Mouse (Mus musculus) CD4-positive, CD25-positive, alpha-beta regulatory T cell, adult 2 months (primary cell): ENCODE results near the gene Prr5.

Experiments used
- DNase-seq: peaks from one replicate; pipeline ENCODE4 v3.0.0-alpha.2; 2012; ENCODE audit warnings: low read depth, low spot score

The Prr5 gene

DNA sequence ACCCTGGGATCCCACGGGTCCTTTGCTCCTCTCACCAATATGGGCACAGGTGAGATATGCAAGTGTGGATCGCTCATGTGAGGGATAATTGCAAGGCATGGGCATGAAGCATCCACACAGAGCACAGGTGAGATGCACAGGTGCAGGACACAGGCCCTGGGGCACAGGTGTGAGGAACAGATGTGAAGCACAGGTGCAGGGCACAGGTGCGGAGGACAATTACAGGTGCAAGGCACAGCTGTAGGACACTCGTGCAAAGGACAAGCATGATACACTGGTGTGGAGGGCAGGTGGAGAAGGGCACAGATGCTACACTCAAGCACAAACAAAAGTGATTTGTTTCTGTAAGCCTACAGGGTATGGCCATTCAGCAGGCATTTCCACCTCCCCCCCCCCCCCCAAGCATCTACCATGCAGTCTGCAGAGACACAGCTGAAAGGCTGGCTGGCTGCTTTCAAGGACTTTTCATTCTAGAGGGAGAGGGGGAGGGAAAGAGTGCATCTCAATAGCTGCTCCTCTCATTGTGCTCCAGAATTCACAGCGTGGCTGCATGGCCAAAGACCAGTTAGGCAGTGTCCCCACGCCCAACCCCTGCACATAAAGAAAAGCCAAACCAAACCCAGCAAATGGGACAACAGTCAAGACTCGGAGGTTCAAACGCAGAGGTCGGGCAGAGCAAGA lies 11.9 kb upstream of the Prr5 start:
- DNase-seq = no peak

DNA sequence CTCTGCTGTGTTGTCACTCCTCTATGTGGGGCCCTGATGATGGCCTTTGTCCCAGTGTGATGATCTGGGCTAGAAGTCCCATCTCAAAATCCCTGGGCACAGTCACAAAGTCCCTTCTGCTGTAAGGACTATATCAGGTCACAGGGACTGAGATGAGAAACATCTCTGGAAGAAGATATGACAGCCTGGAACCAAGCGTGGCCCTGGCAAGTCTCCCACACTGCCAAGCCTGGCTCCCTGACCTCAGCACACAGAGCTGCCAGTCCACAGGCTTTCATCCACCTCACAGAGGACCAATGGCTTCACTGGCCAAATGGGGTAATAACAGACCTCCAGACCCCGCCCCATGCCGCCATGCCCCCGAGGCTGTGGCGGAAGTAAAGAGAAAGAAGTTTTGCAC lies 10.8 kb upstream of the Prr5 start:
- no peak for DNase-seq

DNA sequence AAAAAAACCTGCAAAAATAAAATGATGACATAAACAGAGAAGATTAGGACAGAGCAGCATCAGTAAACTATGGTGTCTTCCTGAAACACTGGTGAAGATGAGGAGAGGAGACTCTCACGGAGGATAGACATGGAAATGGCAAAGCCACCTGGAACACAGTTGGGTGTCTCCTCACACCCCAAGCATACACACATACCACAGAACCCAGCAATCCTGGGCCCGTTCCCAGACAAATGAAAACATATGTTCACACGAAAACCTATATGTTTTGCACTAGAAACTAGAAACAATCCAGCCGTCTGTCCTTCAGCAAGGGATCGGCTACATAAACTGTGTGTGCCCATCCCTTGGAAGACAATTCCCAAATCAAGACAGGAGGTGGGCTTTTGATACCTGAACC lies 9.6 kb upstream of the Prr5 start:
- DNase-seq = no peak

DNA sequence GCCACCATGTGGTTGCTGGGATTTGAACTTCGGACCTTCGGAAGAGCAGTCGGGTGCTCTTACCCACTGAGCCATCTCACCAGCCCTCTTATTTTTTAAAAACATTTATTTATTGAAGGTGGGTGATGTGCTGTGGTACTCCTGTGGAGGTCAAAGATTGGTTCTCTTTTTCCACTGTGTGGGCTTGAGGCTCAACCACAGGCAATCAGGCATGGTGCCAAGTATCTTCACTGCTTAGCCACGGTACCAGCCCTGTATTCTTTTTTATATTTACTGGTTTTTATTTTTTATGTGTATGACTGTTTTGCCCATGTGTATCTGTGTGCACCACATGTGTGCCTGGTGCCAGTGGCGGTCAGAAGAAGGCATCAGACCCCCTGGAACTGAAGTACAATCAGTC lies 8.1 kb upstream of the Prr5 start:
- no peak for DNase-seq

DNA sequence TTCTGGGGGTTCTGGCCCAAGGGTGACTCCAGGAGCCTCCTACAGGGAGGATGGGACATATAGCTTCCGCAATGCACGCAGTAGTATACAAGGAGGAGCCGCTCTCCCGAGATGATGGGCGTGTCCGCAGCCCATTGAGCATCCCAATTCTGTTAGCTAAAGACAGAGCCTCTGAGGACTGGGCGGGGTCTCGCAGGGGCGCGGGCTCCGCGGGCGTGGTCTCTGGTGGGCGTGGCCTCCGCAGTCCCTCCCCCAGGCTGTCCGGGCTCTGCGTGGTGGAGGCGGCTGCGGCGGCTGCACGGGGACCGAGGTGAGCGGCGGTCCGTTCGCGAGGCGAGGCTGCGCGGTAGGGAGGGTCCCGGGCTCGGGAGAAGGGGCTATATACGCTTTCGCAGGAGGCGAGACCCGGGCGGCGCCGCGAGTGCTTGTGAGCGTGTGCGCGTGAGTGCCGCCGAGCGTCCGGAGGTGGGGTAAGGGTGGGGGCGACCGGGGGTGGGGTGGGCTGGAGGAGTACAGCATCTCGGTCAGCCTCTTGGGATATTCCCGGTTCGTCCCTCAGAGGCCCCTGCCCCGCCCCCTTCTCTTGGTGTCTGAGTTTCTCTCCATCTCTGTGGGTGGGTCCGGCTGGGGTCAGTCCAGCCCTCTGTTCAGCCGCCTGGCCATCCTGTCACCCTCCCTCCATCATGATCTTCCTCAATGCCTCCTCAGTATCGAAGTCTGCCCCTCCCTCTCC lies 6.3 kb upstream of the Prr5 start:
- DNase-seq = peak; percentile 63

DNA sequence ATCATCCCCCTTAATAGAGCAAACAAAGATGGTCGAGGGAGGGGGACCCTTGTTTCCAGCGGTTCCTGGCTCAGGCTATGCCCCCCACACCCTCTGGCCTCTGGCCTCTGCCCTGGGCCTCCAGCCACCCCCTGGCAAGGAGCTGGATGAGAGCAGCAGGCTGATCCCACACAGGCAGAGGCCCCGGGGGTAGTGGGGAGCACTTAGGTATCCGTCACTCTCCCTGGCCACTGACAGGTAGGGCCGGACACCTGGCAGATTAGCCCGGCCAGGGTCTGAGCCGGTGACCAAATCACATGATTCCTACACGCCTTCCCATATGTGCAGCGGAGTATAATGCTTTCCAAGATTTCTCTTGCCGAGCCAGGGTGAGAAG lies 5.7 kb upstream of the Prr5 start:
- DNase-seq = no peak

DNA sequence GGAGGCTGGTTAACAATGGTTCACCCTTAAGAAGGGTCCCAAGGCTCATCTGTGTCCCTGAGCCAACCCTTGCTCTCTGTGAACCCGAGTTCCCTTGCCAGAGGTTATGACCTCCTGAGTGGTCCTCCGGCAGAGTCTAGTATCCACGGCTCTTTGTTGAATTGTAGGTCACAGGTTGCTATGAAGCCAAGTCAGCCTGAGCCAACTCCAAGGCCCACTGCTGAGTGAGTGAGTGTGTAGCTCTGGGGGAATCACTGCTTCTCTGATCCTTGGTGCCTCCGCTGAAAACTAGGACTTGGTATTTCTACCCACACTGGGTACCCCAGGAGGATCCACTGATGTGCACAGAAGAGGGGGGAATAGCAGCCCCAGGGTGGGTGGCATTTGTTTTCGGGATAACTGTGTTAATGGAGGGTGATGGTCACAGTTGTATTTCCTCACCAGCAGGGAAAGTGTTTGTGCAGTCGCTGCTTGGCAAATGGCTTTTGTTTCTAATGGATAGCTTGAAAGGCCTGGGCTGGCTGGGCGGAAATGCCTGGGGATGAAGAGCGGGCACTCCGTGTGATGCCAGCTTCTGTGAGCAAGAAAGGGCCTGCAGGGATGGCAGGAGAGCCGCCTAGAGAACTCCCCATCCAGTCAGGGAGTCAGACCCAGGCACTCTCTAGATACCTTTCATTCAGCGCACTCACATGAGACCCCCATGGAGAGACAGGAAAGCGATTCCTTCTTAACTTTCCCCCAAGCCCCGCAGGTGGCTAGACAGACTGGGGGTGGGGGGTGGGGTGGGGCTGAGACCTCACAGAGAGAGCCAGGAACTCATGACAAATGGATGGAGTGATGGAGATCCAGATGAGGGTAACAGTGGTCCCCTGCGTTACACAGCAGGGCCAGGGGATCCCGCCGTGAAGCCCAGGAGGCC lies 4.6 kb upstream of the Prr5 start:
- DNase-seq = no peak

DNA sequence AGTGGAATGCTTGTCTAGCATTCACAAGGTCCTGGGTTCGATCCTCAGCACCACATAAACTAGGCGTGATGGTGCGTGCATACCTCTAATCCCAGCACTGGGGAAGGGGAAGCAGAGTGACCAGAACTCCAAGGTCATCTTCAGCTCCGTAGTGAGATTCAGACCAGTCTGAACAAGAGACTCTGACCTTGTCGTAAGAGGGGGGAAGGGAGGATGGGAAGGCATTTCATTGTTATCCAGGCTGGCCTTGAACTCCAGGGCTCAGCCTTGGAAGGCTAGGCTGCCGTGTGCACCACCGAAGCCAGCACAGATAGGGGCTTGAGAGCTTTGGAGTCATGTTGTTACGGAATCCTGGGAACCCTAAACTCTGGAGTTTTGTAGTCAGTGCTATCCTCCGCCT lies 3.8 kb upstream of the Prr5 start:
- no peak for DNase-seq

DNA sequence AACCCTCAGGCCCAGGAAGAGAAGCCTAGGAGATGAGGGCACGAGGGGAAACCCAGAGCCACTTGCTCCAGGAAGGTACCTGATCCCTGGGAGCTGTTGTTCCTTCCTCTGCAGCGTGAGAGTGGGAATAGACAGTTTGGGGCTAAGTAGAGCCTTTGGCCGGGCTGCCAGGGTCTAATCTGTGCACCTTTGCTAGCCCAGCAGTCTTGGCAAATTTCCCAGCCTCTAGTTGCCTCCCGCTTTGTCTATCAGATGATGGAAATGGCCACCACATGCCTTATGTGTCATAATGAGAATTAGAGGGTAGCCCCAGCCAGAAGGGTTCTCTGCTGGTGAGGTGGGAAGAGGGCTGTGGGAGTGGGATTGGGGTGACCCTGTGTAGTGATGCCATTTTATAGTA lies 3.4 kb upstream of the Prr5 start:
- no peak for DNase-seq

DNA sequence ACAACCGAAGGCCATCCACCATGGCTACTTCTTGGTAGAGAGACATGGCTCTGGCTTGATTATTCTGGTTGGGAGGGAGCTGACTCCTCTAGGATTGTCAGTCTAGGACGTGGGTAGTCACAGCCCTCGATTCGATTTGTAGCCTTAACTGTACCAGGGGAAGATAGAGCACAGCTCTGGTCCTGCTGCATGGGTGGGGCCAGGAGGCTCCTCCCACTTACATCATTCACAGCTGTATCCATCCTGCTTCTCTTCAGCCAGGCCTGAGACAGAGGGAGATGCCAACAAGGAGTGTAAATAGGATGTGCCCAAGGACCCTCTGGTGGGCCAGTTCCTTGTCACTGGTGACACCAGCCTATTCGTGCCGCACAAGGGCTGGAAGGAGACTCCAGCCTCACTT lies 1.8 kb upstream of the Prr5 start:
- no peak for DNase-seq

DNA sequence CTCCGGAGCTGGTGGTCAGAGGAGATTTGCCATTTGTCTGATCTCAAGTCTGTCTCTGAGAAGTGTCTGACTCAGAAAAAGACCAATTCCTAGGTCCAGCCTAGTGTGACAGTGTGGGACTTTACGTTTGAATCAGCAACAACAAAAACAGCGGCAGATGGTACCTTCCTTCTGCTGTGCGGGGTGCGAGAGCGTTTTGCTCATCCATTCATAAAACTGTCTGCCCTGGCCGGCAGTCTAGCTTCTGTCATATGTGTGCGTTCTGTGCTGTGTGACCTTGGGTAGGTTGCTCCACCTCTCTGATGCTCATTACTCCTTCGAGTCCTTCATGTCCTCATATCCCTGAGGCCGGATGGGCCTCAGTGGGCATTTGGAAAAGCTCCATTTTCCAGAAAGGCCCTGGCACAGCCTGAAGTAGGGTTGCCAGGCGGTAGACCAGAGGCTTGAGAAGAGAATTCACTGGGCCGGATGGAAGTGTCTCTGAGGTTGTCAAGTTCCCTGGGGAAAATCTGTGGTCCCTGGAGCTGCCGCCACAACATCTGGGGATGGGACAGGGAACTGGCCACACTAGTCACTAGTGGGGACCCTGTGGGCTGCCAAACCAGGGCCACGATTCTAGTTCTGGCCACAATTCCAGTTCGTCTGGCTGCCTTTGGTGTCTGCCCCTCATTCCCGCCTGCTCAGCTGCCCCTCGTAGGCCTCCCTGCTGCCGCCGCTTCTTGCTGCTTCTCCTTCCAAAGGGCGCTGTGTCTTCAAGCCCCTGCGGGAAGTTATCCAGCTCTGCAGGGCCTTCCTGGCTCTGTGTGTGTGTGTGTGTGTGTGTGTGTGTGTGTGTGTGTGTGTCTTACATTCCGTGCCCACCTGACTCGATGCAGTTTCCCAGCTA lies 594 bp downstream of the Prr5 start:
- no peak for DNase-seq

DNA sequence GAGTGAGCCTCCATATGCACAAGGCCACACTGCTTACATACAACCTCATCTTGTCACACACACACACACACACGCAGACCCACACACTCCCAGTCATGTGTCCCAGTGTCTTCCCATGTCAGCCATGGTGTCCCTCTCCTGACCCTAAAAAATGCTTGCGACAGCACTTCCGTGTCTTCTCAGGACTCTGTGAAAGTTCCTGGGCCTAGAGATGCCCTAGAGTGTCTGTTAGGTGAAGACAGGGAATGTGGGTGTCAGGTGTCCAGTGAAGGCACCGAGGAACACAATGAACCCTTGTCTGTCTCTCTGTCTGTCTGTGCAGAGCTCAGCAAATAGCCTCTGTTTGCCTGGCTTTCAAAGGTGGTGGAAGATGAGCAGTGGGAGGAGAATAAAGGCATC lies 1.2 kb downstream of the Prr5 start:
- DNase-seq = no peak

DNA sequence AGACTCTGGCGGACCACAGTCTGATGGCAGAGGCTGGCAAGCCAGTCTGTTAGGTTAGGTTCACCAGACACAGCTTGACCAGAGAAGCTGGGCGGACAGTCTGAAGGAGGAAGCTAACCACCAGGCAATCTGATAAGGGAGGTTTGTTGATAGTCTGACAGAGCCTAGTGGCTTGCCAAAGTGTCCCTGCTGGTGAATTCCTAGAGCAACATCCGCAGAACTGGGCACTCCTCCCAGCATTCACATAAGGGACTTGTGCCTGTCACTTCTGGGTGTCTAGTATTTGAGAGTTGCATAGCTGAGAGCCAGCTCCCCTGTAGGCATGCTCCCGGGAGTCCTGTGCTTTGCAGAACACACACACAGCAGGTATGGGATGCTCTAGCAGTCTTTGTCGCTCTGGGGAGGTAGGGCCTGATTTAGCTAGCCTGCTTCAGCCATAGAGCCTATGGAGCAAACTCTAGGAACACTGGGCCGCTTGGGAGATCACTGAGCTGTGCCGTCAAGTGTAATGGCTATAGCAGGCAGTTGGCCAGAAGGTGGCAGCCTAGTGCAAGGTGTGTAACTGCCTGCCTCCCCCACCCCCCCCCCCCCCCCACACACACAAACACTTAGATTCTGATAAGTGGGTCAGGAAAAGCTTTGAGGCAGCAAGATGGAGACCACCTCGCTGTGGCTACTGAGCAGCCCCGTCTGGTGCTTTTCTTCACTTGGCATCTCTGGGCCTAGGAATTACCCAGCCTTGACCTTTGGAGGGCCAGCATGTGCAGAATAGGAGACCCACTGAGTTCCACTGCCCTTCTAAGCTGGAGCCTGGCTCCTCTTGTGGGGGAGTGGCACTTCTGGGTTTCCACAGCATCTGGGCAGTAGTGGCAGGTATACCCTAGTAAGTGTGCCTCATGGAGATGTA lies 2.2 kb downstream of the Prr5 start:
- DNase-seq = peak; percentile 44

DNA sequence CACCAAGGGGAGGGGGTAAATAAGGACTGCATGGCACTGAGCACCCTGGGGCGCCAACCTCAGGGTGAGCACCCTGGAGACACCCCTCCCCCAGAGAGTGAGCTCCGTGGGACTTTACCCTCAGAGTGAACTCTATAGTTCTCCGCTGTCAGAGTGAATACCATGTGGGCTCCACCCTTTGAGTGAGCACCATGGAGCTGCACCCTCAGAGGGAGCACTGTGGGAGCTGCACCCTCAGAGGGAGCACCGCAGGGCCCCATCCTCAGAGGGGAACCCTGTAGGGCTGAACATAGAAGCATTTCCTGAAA lies 2.8 kb downstream of the Prr5 start:
- DNase-seq = no peak

DNA sequence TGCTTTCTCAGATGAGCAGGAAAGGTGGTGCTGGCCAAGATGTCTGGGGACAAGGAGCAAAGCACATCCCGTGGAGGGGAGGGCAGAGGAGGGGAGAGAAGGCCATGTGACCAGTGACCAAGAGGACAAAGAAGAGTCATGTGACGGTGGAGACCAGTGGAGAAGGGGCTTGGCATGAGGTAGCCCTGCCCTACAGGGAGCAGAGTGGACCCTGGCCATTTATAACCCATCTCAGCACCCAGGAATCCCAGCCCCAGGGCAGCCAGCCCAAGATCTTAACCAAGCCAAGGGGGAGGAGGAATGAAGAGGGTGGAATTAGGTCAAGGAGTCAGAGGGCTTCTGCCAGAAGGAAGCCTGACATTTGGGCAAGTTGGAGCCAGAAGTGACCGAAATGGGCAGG lies 3.2 kb downstream of the Prr5 start:
- DNase-seq = no peak

DNA sequence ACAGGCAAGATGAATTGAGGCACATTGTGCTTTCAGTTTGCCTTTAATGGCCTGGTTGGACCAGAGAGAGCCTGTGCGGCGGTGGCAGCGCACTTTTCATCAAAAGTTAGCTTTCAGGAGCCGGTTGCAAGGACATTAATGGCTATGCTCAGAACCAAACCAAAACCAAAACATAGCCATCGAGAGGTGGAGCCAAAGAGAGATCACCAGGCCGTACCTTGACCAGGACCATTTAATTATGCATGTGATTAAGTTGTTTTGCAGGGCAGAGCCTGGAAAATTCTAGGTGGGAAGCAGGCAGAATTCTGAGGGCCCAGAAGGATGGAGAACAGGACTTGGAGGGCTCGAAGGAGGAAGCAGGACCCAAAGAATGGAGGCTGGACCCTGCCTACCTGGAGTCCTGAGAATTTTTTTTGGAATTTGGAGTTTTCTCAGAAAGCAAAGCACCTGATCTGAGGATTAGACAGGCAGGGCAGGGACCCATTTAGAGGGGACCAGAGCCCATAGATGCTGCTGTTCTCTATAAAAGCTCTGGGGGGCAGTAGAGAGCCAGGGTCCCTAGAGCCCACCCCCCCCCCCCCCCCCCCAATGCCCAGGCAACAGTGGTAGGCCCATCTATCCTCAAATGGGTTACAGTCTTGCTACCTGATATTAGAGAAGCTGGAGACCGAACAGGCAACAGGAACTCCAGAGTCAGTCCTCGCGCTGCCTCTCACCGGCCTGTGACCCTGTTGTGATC lies 5.1 kb downstream of the Prr5 start:
- DNase-seq = peak; percentile 7

DNA sequence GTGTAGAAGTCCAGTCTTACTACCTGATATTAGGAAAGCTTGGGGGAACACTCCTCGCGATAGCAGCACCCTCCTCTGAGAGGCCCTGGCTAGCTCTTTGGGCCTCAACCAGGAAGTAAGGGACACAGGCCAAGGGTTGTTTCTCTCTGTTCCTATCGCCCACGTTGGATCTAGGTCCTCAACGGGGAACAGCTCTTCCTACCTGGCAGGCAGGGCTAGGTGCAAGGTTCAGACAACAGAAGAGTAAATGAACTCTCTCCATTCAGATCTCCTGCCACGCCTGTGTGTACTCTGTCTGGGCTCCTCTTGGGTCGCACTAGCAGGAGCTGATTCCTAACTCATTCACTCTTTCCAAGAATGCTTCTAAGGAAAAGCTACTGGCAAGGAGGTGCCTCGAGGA lies 5.9 kb downstream of the Prr5 start:
- DNase-seq = no peak

DNA sequence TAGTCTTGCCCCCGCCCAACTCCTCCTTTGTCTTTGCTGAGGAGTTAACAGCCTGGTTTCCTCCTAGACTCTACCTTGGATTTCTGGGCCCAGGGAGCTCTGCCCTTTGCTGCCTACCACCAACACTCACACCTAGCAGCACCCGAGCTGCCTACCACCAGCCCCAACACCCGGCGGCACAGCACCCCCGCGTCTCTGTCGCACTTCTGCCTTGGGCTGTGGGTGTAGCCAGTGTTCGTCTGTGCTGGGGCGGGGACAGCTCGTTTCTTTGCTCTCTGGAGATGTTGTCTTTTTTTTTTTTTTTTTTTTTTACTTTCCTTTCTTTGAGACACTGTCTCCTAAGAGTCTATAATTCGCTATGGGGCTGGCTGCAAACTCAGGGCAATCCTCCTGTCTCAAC lies 8.5 kb downstream of the Prr5 start:
- DNase-seq = no peak

DNA sequence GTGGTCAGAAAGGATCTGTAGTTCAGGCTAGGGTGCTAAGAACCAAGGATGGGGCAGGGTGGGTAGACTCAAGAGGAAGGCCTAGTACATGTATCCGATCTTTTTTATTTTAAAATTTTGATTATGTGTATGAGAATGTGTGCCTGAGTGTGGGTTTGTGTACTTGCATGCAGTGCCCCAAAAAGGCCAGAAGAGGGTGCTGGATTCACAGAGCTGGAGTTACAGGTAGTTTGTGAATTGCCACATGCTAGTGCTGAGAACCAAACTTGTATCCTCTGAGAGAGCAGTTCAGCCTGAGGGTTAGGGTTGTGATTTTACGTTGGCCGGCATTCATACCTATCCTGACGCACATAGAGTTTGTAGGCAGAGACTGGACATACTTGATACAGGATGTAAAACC lies 9.7 kb downstream of the Prr5 start:
- DNase-seq = no peak

DNA sequence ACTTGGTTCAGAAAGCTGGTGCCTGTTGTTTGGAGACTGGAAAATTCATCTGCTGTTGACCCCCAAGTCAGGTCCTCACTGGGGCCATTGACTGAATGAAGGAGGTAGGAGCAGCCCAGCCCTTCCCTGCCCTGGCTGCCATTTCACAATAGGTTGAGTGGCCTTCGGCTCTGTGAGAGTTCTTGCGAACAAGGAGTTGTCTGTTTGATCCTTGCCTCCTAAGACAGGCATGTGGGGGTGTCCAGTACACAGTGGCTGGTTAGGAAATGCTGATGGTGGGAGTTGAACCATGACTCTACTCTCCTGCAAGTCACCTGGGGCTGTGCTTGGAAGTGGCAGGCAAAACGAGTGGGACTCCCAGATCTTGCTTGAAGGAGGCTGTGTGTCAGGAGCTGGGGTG lies 10.4 kb downstream of the Prr5 start:
- DNase-seq = no peak
